Mouse (Mus musculus): ENCODE data around the gene Cetn3. TPM values are rescaled to one million over a fixed set of nuclear protein-coding genes. Genes with fewer than 3 reads are reported as not detected.

Cetn3 gene
- 232 and 250 TPM in 2 replicates for polyA plus RNA-seq (2014; fragmentation: Nextera tagmentation; extraction: Ambion mirVana)

DNA sequence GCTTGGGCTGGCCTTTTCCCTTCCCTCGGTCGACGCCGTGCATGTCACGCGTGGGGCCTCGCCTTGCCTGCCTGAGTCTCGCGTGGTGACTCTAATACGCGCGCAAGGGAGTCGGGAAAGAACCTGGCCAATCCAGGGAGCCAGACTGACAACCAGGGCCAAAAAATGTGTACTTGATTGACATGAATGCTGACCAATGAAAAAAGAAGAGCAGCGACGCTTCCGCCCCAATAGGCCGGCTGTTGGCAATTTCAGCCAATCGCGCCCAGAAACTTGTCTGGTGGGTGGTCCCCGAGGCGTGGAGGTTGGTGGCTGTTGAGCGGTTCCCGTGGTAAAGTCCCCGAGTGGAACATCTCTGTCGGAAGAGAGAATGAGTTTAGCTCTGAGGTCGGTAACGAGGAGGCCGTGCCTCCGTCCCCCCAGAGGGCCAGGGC, at the start of gene Cetn3:
Cetn3 (plus strand) TSS at position 107 of the 434 bp plus-strand sequence.
- peak; percentile 98 for DNase-seq (ENCODE audit: low spot score)
- Histone ChIP-seq H3K9ac (peak within 1 kb of the TSS; percentile 88), H3K4me1 (replicated peaks; ENCODE audit: control insufficient read depth, insufficient read depth, low read length) (peaks cover 21% of the 10 kb centered on the region), H3K36me3 (replicated peaks; ENCODE audit: control insufficient read depth, insufficient read depth) (peaks cover 11% of the 10 kb centered on the region; the same call in 1 of the 2 replicates), H3K4me2 (replicated peaks) (peak within 1 kb of the TSS; percentile 80), H3K4me3 (replicated peaks; ENCODE audit: low read length) (peak within 1 kb of the TSS; percentile 81), H3K27ac (peak within 1 kb of the TSS; percentile 99), H3K27me3 (ENCODE audit: control insufficient read depth, insufficient read depth, low read length) (no peaks in the 10 kb centered on the region), H3K9me3 (ENCODE audit: control insufficient read depth, low read length) (no peaks in the 10 kb centered on the region)
- ATAC-seq (ENCODE audit: low FRiP score) = peak; percentile 94
- under 1% methylated on average over 29 of the region's 29 CpGs for WGBS

DNA sequence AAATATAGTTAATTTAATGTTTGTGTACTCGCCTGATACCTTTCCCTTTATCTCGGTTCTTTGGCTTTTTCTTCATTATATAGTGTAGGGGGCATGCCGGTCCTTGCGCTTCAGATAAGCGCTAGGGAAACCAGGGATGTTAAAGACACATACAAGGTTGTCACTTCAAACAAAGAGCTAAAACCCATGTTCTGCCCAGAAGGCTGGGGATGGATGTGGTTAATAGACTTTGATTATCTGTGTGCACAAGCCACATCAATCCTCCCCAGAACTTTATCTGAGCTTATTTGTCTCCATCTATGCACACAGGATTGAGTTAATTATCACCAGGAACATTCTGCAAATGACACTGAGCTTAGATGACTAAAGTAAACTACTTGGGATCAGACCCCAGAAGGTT, 46.3 kb upstream of the Cetn3 start:
- no peaks in the 10 kb centered on the region for H3K27me3 ChIP-seq (ENCODE audit: control insufficient read depth, insufficient read depth, low read length)
- H3K4me1 ChIP-seq (replicated peaks; ENCODE audit: control insufficient read depth, insufficient read depth, low read length) = no peaks in the 10 kb centered on the region
- H3K36me3 ChIP-seq (replicated peaks; ENCODE audit: control insufficient read depth, insufficient read depth) = no peaks in the 10 kb centered on the region
- no peaks in the 10 kb centered on the region for H3K9me3 ChIP-seq (ENCODE audit: control insufficient read depth, low read length)
- DNase-seq (ENCODE audit: low spot score) = no peak
- H3K27ac ChIP-seq = no peak overlapping the region
- no peak overlapping the region for H3K4me2 ChIP-seq (replicated peaks)
- H3K4me3 ChIP-seq (replicated peaks; ENCODE audit: low read length) = no peak overlapping the region
- no peak for ATAC-seq (ENCODE audit: low FRiP score)
- no peak overlapping the region for H3K9ac ChIP-seq
- WGBS = 90% methylated on average over 5 of the region's 5 CpGs

- Histone ChIP-seq H3K27ac (no peak overlapping the region), H3K4me1 (replicated peaks; ENCODE audit: control insufficient read depth, insufficient read depth, low read length) (no peaks in the 10 kb centered on the region), H3K4me2 (replicated peaks) (no peak overlapping the region), H3K9me3 (ENCODE audit: control insufficient read depth, low read length) (no peaks in the 10 kb centered on the region), H3K36me3 (replicated peaks; ENCODE audit: control insufficient read depth, insufficient read depth) (no peaks in the 10 kb centered on the region), H3K27me3 (ENCODE audit: control insufficient read depth, insufficient read depth, low read length) (no peaks in the 10 kb centered on the region), H3K9ac (no peak overlapping the region), H3K4me3 (replicated peaks; ENCODE audit: low read length) (no peak overlapping the region)
- 45% methylated on average over 3 of the region's 3 CpGs for WGBS
- no peak for ATAC-seq (ENCODE audit: low FRiP score)
- no peak for DNase-seq (ENCODE audit: low spot score)
Measured at GRCm38 (mm10) chr13:81740898-81741297, 42.0 kb upstream of the Cetn3 start.

GRCm38 (mm10) chr13:81743391-81744091, 39.3 kb upstream of the Cetn3 start:
- no peak for DNase-seq (ENCODE audit: low spot score)
- ATAC-seq (ENCODE audit: low FRiP score) = no peak
- no peaks in the 10 kb centered on the region for H3K4me1 ChIP-seq (replicated peaks; ENCODE audit: control insufficient read depth, insufficient read depth, low read length)
- H3K27me3 ChIP-seq (ENCODE audit: control insufficient read depth, insufficient read depth, low read length) = no peaks in the 10 kb centered on the region
- peaks cover 3% of the 10 kb centered on the region; the same call in 1 of the 2 replicates for H3K9me3 ChIP-seq (ENCODE audit: control insufficient read depth, low read length)
- H3K27ac ChIP-seq = no peak overlapping the region
- 55% methylated on average over 10 of the region's 10 CpGs for WGBS
- no peak overlapping the region for H3K4me2 ChIP-seq (replicated peaks)
- no peaks in the 10 kb centered on the region for H3K36me3 ChIP-seq (replicated peaks; ENCODE audit: control insufficient read depth, insufficient read depth)
- no peak overlapping the region for H3K4me3 ChIP-seq (replicated peaks; ENCODE audit: low read length)
- no peak overlapping the region for H3K9ac ChIP-seq

DNA sequence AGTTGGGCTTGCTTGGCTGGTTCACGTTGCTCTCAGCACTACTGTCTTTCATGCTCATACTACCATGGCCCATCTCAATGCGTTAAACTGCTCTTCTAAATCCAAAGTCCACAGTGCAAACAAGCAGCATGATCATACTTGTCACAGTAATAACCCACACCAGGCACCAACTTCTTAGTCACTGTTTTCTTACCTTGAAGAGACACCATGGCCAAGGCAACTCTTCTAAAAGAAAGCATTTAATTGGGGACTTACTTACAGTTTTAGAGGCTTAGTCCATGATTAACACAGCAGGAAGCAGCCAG, 38.8 kb upstream of the Cetn3 start:
- Histone ChIP-seq H3K9ac (no peak overlapping the region), H3K4me2 (replicated peaks) (no peak overlapping the region), H3K4me3 (replicated peaks; ENCODE audit: low read length) (no peak overlapping the region), H3K36me3 (replicated peaks; ENCODE audit: control insufficient read depth, insufficient read depth) (no peaks in the 10 kb centered on the region), H3K4me1 (replicated peaks; ENCODE audit: control insufficient read depth, insufficient read depth, low read length) (no peaks in the 10 kb centered on the region), H3K9me3 (ENCODE audit: control insufficient read depth, low read length) (peaks cover 3% of the 10 kb centered on the region; the same call in 1 of the 2 replicates), H3K27ac (no peak overlapping the region), H3K27me3 (ENCODE audit: control insufficient read depth, insufficient read depth, low read length) (no peaks in the 10 kb centered on the region)
- no peak for ATAC-seq (ENCODE audit: low FRiP score)
- no peak for DNase-seq (ENCODE audit: low spot score)
- 43% methylated on average over 2 of the region's 2 CpGs for WGBS

DNA sequence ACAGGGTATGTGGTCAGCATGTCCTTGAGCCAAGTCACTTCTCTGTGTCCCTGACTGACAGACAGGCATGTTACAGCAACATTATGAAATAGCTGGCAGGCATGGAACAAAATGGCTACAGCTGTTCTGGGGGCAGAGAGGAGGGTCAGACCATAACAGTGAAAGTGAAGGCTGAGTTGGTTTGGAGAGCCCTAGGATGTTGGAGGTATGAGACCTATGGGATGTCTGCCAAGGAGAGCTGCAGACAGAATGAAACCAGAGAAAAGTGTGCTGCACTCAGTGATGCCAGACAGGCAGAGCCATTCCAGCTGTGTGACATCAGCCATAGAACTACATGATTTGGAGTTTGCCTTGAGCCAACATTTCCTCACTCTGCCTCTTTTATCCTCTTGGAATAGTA, 28.0 kb upstream of the Cetn3 start:
- Histone ChIP-seq H3K4me3 (replicated peaks; ENCODE audit: low read length) (no peak overlapping the region), H3K27ac (no peak overlapping the region), H3K27me3 (ENCODE audit: control insufficient read depth, insufficient read depth, low read length) (no peaks in the 10 kb centered on the region), H3K4me2 (replicated peaks) (no peak overlapping the region), H3K4me1 (replicated peaks; ENCODE audit: control insufficient read depth, insufficient read depth, low read length) (no peaks in the 10 kb centered on the region), H3K36me3 (replicated peaks; ENCODE audit: control insufficient read depth, insufficient read depth) (no peaks in the 10 kb centered on the region), H3K9ac (no peak overlapping the region), H3K9me3 (ENCODE audit: control insufficient read depth, low read length) (no peaks in the 10 kb centered on the region)
- ATAC-seq (ENCODE audit: low FRiP score) = no peak
- DNase-seq (ENCODE audit: low spot score) = no peak

DNA sequence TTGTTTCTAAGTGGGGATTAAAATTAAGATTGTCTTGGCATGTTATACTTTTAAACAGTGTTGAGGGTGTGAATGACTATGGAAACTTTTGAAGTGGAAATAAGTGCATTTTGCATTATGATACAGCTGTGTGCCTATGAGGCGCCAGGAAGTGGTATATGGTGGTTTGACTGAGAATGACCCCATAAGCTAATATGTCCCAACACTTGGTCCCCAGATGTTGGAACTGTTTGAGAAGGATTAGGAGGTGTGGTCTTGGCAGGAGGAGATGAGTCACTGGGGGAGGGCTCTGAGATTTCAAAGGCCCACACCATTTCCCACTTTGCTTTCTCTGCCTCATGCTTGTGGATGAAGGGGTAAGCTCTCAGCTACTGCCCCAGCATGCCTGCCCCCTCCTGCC, 27.6 kb upstream of the Cetn3 start:
- no peak for ATAC-seq (ENCODE audit: low FRiP score)
- Histone ChIP-seq H3K27me3 (ENCODE audit: control insufficient read depth, insufficient read depth, low read length) (no peaks in the 10 kb centered on the region), H3K4me2 (replicated peaks) (no peak overlapping the region), H3K9ac (no peak overlapping the region), H3K4me3 (replicated peaks; ENCODE audit: low read length) (no peak overlapping the region), H3K36me3 (replicated peaks; ENCODE audit: control insufficient read depth, insufficient read depth) (no peaks in the 10 kb centered on the region), H3K27ac (no peak overlapping the region), H3K9me3 (ENCODE audit: control insufficient read depth, low read length) (no peaks in the 10 kb centered on the region), H3K4me1 (replicated peaks; ENCODE audit: control insufficient read depth, insufficient read depth, low read length) (no peaks in the 10 kb centered on the region)
- DNase-seq (ENCODE audit: low spot score) = no peak
- WGBS = 100% methylated on average over 1 of the region's 1 CpGs

DNA sequence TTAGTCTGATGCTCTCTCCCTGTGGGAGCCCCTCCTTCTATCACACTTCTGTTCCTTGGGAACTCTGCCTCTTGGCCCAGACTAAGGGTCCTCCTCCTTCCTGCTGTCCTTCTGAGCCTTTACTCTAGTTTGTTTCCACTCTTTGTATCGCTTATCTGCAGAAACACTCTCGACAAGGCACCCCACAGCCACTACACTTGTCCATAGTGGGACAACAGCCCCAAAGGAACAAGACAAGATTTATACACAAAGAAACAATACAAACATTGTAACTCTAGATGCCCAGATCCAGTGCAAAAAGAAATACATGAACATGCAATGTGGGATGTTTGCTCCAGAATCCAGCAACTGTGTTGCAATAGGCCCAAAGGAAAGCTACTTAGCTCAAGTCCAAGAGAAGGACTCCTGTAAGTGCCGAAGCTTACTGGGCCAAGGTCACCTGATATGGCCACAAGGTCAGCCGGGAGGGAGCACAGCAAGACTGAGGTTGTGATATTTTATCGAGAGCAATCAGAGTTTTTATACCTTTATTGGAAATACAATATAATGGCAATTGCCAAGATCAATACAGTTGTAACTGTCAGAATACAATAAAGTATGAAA, 25.7 kb upstream of the Cetn3 start:
- WGBS = 85% methylated on average over 5 of the region's 5 CpGs
- Histone ChIP-seq H3K9me3 (ENCODE audit: control insufficient read depth, low read length) (no peaks in the 10 kb centered on the region), H3K27ac (no peak overlapping the region), H3K4me3 (replicated peaks; ENCODE audit: low read length) (no peak overlapping the region), H3K4me2 (replicated peaks) (no peak overlapping the region), H3K9ac (no peak overlapping the region), H3K27me3 (ENCODE audit: control insufficient read depth, insufficient read depth, low read length) (no peaks in the 10 kb centered on the region), H3K36me3 (replicated peaks; ENCODE audit: control insufficient read depth, insufficient read depth) (no peaks in the 10 kb centered on the region), H3K4me1 (replicated peaks; ENCODE audit: control insufficient read depth, insufficient read depth, low read length) (no peaks in the 10 kb centered on the region)
- ATAC-seq (ENCODE audit: low FRiP score) (no peak), DNase-seq (ENCODE audit: low spot score) (no peak)

- Histone ChIP-seq H3K9me3 (ENCODE audit: control insufficient read depth, low read length) (no peaks in the 10 kb centered on the region), H3K4me1 (replicated peaks; ENCODE audit: control insufficient read depth, insufficient read depth, low read length) (no peaks in the 10 kb centered on the region), H3K4me3 (replicated peaks; ENCODE audit: low read length) (no peak overlapping the region), H3K4me2 (replicated peaks) (no peak overlapping the region), H3K27ac (no peak overlapping the region), H3K9ac (no peak overlapping the region), H3K27me3 (ENCODE audit: control insufficient read depth, insufficient read depth, low read length) (no peaks in the 10 kb centered on the region), H3K36me3 (replicated peaks; ENCODE audit: control insufficient read depth, insufficient read depth) (no peaks in the 10 kb centered on the region)
- DNase-seq (ENCODE audit: low spot score) (peak; percentile 77), ATAC-seq (ENCODE audit: low FRiP score) (peak; percentile 44; the same call in 1 of the 2 replicates)
- 40% methylated on average over 3 of the region's 3 CpGs for WGBS
Measured at GRCm38 (mm10) chr13:81760379-81760778, 22.5 kb upstream of the Cetn3 start.

Data from hindbrain, embryonic 14.5 days (tissue).